Mouse (Mus musculus) mouse trophoblast stem cell (cell line): ENCODE data around the gene Ugt1a8.

Experiments used
- in situ Hi-C, 2 experiments: fragments of 300-500 bp; cut with MseI, MboI; formaldehyde crosslinking; loops; 2 replicates in 1 of 2; 3 replicates in 1 of 2; pipeline ENCODE4 v1.15.1; 2025

The Ugt1a8 gene

DNA sequence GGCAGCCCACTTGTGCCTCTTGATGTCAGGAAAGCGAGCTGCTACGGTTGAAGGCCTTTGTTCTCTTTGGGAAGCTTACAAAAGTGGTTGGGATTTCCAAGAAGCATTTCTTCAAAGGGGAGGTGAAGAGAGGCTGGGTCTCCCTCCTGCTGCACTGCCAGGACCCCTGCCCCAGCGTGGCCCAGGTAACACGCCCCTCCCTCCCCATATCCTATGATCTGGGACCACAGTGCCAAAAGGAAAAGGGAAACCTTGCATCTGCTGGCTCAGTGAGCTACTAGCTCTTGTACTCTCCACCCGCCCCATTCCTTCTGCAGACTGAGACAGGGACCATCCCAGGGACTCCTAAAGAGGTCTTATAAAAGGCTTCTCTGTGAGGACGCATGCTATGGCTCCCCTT lies 170.1 kb downstream of the Ugt1a8 start:
- in situ Hi-C loops: no loop called here

DNA sequence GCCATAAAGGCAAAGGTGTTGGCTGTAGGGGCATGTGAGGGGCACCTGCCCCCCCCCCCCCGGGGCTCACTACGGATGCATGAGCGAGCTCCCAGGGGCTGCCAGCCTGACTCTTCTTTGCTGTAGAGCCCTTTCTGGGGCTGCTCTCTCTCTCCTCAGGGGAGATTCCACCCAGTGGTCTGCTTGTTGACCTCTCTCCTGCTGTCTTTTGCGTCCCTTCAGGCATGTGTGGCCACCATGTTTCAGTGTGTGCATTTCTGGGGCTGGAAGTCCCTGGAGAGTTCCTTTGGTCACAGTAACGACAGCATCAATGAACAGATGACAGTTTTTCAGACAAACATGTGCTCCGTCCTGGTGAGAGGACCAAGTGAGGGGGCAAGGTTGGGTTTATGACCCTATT lies 170.7 kb downstream of the Ugt1a8 start:
- in situ Hi-C loops: no loop called here

DNA sequence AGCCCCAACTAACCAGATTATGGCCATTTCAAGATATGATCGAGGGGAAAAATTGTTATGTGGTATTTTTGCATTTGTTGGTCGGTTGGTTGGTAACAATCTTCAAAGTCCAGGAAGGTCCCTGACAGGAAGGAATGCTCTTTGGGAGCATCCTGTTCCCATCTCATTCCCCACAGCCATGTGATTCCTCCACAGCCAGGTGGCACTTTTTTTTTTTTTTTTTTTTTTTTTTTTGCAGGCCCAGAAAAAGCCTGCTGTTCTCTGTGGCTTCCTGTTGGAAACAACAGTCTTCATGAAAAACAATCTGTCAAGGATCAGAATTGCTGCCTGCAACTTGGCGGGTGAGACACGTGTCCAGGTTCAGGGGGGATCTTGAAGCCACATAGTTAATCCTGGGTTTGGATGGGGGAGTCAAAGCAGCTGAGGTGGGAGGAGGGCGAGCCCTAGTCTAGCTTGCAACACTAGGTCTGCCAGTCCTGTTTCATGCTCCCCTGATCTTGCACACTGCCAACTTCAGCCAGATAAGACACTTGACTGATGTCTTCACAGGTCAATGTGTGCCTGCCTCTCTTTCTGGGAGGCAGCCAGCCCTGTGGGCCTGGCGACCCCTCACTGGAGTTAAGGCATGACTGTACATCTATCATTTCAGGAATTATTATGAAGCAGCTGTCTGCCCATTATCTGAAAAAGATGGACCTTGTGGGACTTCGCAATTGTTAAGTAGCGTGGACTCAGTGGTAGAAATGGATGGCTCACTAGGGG lies 171.4 kb downstream of the Ugt1a8 start:
- in situ Hi-C loops: no loop called here

DNA sequence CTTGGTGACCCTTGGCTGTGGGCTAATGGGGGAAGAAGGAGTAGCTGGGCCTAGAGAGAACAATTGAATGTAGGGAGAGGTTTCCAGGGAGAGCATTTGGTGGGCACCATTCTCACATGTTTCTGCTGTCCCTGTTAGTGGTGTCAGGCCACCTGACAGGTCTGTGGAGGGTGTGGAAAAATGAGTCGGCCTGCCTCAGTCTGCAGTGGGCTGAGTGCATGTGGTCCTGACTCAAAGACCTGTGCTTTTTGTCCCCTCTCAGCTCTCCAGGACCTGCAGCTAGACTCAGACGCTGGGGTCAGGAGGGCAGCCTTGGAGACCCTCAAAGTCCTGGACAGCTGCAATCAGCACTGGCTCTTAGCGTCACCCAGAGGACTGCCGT lies 172.0 kb downstream of the Ugt1a8 start:
- in situ Hi-C loops: no loop called here

DNA sequence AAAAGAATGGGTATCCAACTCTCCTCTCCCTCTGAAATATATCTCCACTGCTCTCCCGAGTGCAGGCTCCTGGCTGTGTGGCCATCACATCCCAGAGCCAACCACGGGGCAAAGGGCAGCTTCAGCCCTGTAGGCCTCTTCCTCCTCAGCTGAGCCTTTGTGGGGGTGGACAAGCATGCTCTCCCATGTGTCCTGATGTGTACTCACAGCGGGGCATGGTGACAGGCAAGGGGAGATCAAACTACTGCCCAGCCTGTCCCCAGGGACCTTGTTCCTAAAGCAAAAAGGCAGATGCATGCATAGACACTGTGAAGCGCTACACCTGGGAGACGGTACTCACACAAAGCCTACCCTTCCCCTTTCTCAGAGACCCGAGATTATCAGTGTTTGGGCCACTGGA lies 172.5 kb downstream of the Ugt1a8 start:
- in situ Hi-C loops: no loop called here

DNA sequence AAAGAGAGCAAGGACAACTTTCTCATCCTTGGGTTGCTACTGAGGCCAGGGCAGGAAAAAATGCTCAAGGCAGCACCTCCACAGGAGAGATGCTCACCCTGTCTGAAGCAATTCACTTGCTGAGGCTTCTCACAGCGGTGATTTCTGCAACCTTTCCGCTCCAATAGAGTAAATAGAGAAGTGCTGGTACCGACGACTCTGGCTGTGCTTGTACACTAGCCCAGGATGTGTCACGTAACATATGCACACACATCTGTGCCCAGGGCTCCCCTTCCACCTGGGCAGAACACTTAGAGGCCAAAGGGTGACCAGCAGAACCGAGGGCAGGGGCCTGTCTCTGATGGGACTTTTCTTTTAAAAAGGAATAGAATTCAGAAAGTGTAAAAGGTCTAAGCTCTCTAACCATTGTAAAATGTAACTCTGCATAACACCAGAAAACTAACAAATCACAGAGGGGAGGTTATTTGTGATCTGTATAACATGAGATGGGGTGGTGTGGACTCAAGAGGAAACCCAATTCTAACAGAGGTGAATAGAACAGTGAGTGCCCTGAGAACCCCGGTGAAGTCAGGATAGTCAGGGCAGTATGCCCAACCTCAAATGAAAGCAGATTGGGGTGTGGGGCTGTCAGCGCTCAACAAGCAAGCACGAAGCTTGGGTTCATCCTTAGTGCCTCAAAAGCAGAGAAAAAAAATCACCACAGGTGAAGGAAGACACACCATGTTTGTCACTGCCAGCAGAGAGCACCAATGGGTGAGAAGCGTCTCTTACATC lies 173.2 kb downstream of the Ugt1a8 start:
- in situ Hi-C loops: no loop called here

DNA sequence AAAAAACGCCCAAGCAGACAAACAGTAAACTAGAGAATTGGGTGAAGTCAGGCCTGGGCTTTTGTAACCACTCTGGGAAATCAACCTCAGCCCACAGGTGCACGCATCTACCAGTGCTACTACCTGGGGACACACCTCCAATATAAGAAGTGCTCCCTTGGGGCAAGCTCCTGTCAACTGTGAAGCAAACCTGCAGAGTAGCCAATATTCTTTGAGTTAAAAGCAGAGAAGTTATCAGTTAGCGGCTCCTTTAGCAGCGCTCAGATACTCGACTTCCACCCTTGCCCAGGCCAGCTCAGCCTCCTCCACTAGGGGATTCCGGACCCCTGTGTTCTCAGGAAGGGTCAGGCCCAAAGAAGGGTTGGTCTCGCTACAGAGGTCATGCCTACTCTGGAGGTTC lies 174.1 kb downstream of the Ugt1a8 start:
- in situ Hi-C loops: no loop called here

DNA sequence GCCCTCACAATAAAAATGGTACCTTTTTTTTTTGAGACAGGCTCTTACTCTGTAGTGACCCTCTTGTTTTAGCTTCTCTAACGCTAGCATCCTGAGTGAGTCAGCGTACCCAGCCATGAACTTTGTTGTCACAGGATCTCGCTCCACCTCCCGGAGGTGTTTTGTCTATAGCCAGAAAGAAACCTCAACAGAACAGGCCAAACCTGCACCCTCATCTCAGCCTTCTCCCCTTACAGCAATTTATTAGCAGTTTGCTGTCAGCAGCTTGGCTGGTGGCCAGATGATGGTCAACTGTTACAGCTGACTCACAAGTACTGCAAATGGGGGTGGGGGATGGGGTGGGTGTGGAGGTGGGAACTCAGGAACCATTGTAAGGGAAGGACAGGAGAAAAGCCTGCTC lies 174.6 kb downstream of the Ugt1a8 start:
- in situ Hi-C loops: no loop called here

DNA sequence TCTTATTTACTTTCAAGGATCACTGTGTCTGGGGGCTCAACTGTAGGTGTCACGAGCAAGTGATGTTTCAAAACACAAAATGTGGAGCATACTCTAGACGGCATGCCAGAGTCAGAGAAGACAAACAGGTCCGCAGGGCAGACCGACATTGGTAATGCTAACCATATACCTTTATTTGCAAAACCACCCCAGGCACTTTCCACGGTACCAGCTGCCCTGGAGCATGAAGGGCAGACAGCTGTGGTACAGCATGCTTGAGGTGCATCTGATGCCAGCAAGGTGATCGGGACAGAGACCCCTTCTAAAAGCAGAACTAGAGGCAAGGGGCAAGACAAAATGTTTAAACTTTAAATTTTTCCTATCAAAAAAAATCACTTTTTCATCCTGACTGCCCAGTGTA lies 175.3 kb downstream of the Ugt1a8 start:
- in situ Hi-C loops: no loop called here

DNA sequence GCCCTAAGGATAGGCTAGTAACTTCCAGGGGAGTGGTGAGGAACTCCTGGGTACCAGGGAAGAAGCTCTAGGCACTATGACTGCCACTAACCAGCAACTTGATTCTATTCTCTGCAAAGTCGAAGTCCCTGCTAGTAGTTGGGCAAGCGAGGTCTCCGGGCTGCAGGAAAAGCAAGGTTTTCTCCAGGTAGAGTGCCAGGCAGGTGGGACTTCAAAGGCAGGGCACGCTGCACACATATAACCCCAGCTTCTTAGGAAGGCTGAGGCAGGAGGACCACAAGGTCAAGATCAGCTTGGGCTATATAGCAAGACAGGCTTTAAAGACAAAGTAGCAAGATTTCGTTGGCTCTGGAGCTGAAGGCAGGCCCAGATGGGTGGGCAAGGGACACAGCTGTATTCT lies 176.2 kb downstream of the Ugt1a8 start:
- in situ Hi-C loops: no loop called here

DNA sequence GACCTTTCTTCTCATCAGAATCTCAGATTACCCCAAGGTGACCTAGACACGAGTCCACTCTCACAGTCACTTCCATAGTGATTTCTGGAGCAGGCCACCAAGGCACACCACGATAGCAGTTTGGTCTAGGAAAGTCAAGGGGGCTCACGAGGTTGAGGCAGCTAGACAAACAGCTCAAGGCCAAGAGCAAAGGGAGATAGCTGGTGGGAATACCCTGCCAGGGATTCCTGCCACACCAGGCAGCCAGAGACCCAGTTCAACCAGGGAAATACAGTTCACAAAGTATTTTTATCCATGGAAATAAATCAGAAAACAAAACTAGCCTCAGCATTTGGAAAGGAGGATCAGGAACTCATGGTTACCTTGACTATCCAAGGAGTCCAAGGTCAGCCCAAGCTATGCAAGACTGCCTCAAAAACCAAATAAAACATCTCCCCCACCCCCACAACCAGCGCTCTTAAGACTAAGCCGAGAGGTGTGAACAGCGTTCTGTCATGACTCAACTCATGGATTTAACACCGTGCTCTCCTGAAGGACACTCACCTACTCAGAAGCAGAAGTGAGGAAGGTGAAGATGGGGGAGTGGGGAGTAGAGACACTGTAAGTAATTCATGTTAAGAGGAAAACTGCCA lies 176.7 kb downstream of the Ugt1a8 start:
- in situ Hi-C loops: no loop called here

DNA sequence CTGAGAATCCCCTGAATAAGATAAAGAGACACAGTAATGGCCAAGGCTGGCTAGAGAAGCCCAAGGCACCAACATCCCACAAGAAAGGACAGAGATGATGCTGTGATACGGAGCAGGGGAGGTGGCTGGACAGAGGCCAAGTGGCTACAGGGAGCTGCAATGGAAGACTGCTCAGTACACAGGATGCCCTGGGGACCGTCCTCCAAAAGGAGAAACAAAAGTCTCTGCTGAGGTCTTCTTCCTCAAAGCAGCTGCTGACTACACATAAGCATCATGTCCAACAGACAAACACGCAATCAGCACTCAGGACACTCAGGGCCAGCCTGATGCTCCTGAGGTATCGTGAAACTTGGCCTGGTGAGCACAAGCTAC lies 177.2 kb downstream of the Ugt1a8 start:
- in situ Hi-C loops: no loop called here

DNA sequence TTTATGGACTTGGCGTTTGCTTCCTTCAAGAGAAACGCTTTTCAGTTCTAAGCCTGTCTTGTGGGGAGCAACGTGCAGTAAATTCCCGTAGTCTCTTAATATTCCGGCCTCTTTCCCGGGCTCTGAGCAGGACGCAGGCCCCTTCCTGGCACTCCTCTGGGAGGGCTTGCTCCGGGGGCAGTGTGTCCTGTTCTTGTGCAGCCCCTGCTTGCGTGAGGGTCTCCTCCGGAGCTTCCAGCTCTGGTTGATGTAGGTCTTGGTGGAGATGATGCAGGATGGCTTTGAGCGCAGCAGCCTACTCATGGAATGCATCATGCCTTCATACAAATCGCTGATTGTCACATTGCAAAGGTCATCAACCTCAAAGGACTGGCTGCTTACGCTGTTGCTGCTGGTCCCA lies 178.5 kb downstream of the Ugt1a8 start:
- in situ Hi-C loops: no loop called here

DNA sequence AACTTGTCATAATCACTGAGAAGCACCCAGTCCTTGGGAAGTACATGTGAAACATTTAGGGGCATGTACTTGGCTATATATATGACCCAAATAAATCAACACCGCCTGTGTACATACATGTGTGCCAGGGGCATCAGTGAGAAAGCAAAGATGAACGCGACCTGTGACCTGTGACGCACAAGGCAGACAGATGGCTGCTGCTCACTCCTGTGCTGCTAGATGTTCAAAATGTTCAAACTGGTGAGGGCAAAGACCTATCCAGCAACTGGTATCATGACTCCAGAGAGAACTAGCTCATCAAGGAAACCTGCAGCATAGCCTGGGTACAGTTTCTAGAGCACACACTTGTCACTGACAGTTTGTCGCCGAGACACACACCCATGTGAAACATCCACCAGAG lies 179.9 kb downstream of the Ugt1a8 start:
- in situ Hi-C loops: no loop called here

DNA sequence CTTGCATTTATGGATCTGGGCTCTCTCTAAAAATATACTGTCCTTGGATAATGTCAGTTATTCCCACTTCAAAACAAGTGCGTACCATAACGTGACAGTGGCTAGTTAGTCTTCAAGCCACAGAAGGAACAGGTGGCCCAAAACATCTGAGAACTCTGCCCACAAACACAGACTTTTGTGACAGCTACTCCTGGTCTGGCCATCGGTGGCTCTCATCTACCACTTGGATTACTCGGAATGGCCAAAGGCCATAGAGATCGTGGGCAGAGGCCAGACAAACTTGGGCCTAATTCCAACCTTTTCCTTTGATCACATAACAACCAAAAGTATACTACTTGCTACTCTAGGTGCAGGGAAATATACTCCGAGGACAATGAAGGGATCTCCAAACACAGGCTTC lies 180.5 kb downstream of the Ugt1a8 start:
- in situ Hi-C loops: no loop called here
